In the genomic region with DNA sequence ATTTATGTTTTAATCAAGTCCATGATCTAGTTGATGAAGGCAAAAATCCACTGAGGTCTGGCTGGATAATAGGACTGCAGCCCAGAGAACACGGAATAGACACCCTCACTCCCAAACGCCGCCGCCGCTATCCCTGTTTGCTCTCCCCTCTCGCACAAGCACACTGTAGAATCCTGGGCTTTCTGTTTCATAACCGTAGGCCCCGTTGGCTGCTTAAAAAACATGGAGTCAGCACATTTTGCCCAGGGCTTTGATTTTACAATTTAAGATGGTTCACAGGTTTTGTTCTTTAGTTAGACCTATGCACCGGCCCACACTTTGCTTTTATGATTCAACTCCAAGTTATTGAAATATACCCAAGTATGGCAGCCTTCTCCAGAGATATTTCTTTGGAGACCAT, we compare ENCODE assay signal across 16 mouse cellular contexts.
"Had no signal": no experiment of that assay in that cellular context is flagged by ENCODE, and none has a peak within 500 bp of the region (broad histone marks: within the 10 kb centered on the region; RNA-seq: fewer than 3 reads in every experiment).

No protein-coding gene starts in this region.

- H3K4me2 ChIP-seq: liver, embryonic 11.5 days; liver, embryonic 15.5 days had no signal

- DNase-seq: kidney, adult 2 months; kidney, postnatal 25 days; lung, adult 2 months; lung, postnatal 4 days; retina, postnatal 1 day; right cerebral cortex, postnatal 4 days; spleen, adult 18-20 months; thymus, adult 18-20 months; thymus, postnatal 14 days had no signal

- ATAC-seq: lung, postnatal 0 days had no signal

- H3K9me3 ChIP-seq: limb, embryonic 10.5 days; liver, embryonic 15.5 days; neural tube, embryonic 12.5 days had no signal

- H3K27ac ChIP-seq: left cerebral cortex, adult 2 months; liver, embryonic 15.5 days; neural tube, embryonic 12.5 days had no signal

- H3K27me3 ChIP-seq: liver, embryonic 15.5 days; neural tube, embryonic 12.5 days had no signal

- H3K4me1 ChIP-seq: liver, embryonic 15.5 days had no signal

- H3K36me3 ChIP-seq: limb, embryonic 10.5 days; liver, embryonic 15.5 days; neural tube, embryonic 12.5 days had no signal

- H3K9ac ChIP-seq: liver, embryonic 15.5 days; neural tube, embryonic 12.5 days had no signal

- H3K4me3 ChIP-seq: left cerebral cortex, adult 2 months; limb, embryonic 10.5 days; liver, embryonic 15.5 days; myocyte; neural tube, embryonic 12.5 days had no signal
